Mouse (Mus musculus): ENCODE results near the gene Icosl.

GRCm38 (mm10) chr10:78043406-78043836, 25.7 kb upstream of the Icosl start, which contains the start of gene Aire:
- no peak for TF ChIP-seq POLR2A (IDR thresholded peaks at IDR 0.05; ENCODE audit: extremely low read depth, insufficient read depth, low read length)
- TF ChIP-seq CTCF (IDR thresholded peaks at IDR 0.05; ENCODE audit: extremely low read depth, insufficient read depth, low read length), result peak; percentile 56
